Mouse (Mus musculus) lung, postnatal 0 days (tissue): Measurements from ENCODE around the gene Prkch. TPM values are rescaled to one million over a fixed set of nuclear protein-coding genes. Genes with fewer than 3 reads are reported as not detected.

ENCODE experiments used
- ATAC-seq: fragments of 200-750 bp; cut with Nextera tagmentation; 2 replicates; pipeline ENCODE4 v1.8.0; 2017; ENCODE audit warnings: moderate library complexity
- DNase-seq: peaks from one replicate; pipeline ENCODE4 v3.0.0-alpha.2; 2016; ENCODE audit warnings: low spot score
- H3K27ac ChIP-seq: fragments of 300-500 bp; sonication (generic); 2 replicates; pipeline ENCODE4 v1.5.1; 2014; ENCODE audit warnings: antibody characterized with exemption, mild to moderate bottlenecking, low read length, mixed read lengths
- H3K27me3 ChIP-seq: fragments of 300-500 bp; sonication (generic); replicated peaks from 2 replicates; pipeline ENCODE4 v1.6.1; 2014; ENCODE audit warnings: low read length, mixed read lengths; ENCODE audit not compliant: insufficient read depth
- H3K36me3 ChIP-seq: fragments of 300-500 bp; sonication (generic); 2 replicates; pipeline ENCODE4 v1.6.1; 2014; ENCODE audit warnings: low read length, mixed read lengths; ENCODE audit not compliant: insufficient read depth
- H3K4me1 ChIP-seq: fragments of 300-500 bp; sonication (generic); 2 replicates; pipeline ENCODE4 v1.6.1; 2014; ENCODE audit warnings: antibody characterized with exemption, low read depth, low read length, mixed read lengths; ENCODE audit not compliant: insufficient read depth
- H3K4me2 ChIP-seq: fragments of 300-500 bp; sonication (generic); replicated peaks from 2 replicates; pipeline ENCODE4 v1.6.1; 2014; ENCODE audit warnings: low read depth, mild to moderate bottlenecking, low read length, moderate library complexity, mixed read lengths
- H3K4me3 ChIP-seq: fragments of 300-500 bp; sonication (generic); 2 replicates; pipeline ENCODE4 v1.5.1; 2014; ENCODE audit warnings: low read depth, low read length
- H3K9ac ChIP-seq: fragments of 300-500 bp; sonication (generic); replicated peaks from 2 replicates; pipeline ENCODE4 v1.6.1; 2014; ENCODE audit warnings: low read depth, mild to moderate bottlenecking
- H3K9me3 ChIP-seq: fragments of 300-500 bp; sonication (generic); 2 replicates; pipeline ENCODE4 v1.6.1; 2016; ENCODE audit warnings: low read length, mixed read lengths
- CTCF ChIP-seq: IDR thresholded peaks from 2 replicates; pipeline ENCODE4 v1.5.1; 2016; ENCODE audit warnings: antibody characterized with exemption, mild to moderate bottlenecking
- EP300 ChIP-seq: IDR thresholded peaks from 2 replicates; pipeline ENCODE4 v1.6.1; 2016; ENCODE audit warnings: antibody characterized with exemption, mild to moderate bottlenecking, control low read depth
- WGBS: fragments of 180-500 bp; shearing (Covaris S2); extraction: QIAGEN DNeasy Blood & Tissue Kit; methylation state at CpG from one replicate; pipeline ENCODE4 v1.1.7; 2014; 5-methylcytosine and 5-hydroxymethylcytosine counted together
- polyA plus RNA-seq: library from polyadenylated mRNA; unstranded; fragments of >200 nt; fragmentation: Nextera tagmentation; extraction: Ambion mirVana; gene quantifications from 2 replicates; pipeline ENCODE4 v1.2.1, GENCODE M21; 2015

The Prkch gene
- polyA plus RNA-seq, 1 experiment from 2014 or later, result 20.0 TPM

GRCm38 (mm10) chr12:73595226-73595625, 10.6 kb downstream of the Prkch start:
- Histone ChIP-seq H3K27ac (no peak overlapping the region), H3K4me1 (peaks cover 8% of the 10 kb centered on the region; the same call in 1 of the 2 replicates), H3K36me3 (no peaks in the 10 kb centered on the region), H3K4me2 (no peak overlapping the region), H3K4me3 (no peak overlapping the region), H3K9me3 (no peaks in the 10 kb centered on the region), H3K9ac (no peak overlapping the region), H3K27me3 (no peaks in the 10 kb centered on the region)
- peak; percentile 35 for DNase-seq
- TF ChIP-seq EP300 (peak; percentile 77), CTCF (no peak)
- peak; percentile 43 for ATAC-seq
- whole genome bisulfite sequencing, result 60% methylated on average over 8 of the region's 8 CpGs

- peak; percentile 71 for DNase-seq
- no peaks in the 10 kb centered on the region for H3K36me3 ChIP-seq
- WGBS, result 29% methylated on average over 6 of the region's 6 CpGs
- H3K9ac ChIP-seq, result no peak overlapping the region
- no peak overlapping the region for H3K4me3 ChIP-seq
- H3K9me3 ChIP-seq, result no peaks in the 10 kb centered on the region
- no peak overlapping the region for H3K27ac ChIP-seq
- TF ChIP-seq EP300 (peak; percentile 18; the same call in 1 of the 2 replicates), CTCF (no peak)
- peak; percentile 75 for ATAC-seq
- peaks cover 8% of the 10 kb centered on the region; the same call in 1 of the 2 replicates for H3K4me1 ChIP-seq
- no peak overlapping the region for H3K4me2 ChIP-seq
- no peaks in the 10 kb centered on the region for H3K27me3 ChIP-seq
These were observed 13.6 kb downstream of the Prkch start for GRCm38 (mm10) chr12:73598241-73598640.

- H3K27ac ChIP-seq, result no peak overlapping the region
- H3K9me3 ChIP-seq, result no peaks in the 10 kb centered on the region
- H3K27me3 ChIP-seq, result no peaks in the 10 kb centered on the region
- DNase-seq, result no peak
- no peak overlapping the region for H3K4me3 ChIP-seq
- no peak for TF ChIP-seq CTCF
- TF ChIP-seq EP300, result no peak
- WGBS, result 79% methylated on average over 4 of the region's 4 CpGs
- no peak overlapping the region for H3K9ac ChIP-seq
- ATAC-seq, result no peak
- H3K36me3 ChIP-seq, result no peaks in the 10 kb centered on the region
- peaks cover 8% of the 10 kb centered on the region; the same call in 1 of the 2 replicates for H3K4me1 ChIP-seq
- H3K4me2 ChIP-seq, result no peak overlapping the region
These were observed 15.9 kb downstream of the Prkch start for GRCm38 (mm10) chr12:73600457-73600856.

- 58% methylated on average over 7 of the region's 7 CpGs for WGBS
- Histone ChIP-seq H3K9ac (no peak overlapping the region), H3K27me3 (no peaks in the 10 kb centered on the region), H3K36me3 (no peaks in the 10 kb centered on the region), H3K9me3 (no peaks in the 10 kb centered on the region), H3K4me3 (no peak overlapping the region), H3K4me1 (peaks cover 5% of the 10 kb centered on the region; the same call in 1 of the 2 replicates), H3K4me2 (no peak overlapping the region), H3K27ac (0 out of 2 replicates have a peak overlapping the region, but pooled peaks have one; percentile 11)
- TF ChIP-seq EP300 (peak; percentile 76; the same call in 1 of the 2 replicates), CTCF (no peak)
- DNase-seq, result no peak
- ATAC-seq, result peak; percentile 57
These were observed 18.4 kb downstream of the Prkch start for GRCm38 (mm10) chr12:73602974-73603373.

- Histone ChIP-seq H3K9me3 (no peaks in the 10 kb centered on the region), H3K27me3 (no peaks in the 10 kb centered on the region), H3K4me2 (no peak overlapping the region), H3K4me1 (peaks cover 3% of the 10 kb centered on the region; the same call in 1 of the 2 replicates), H3K27ac (peak overlapping the region; percentile 11; the same call in 1 of the 2 replicates), H3K36me3 (no peaks in the 10 kb centered on the region), H3K9ac (no peak overlapping the region), H3K4me3 (no peak overlapping the region)
- ATAC-seq (no peak), DNase-seq (no peak)
- TF ChIP-seq EP300 (no peak), CTCF (no peak)
- WGBS, result 86% methylated on average over 6 of the region's 6 CpGs
These were observed 19.1 kb downstream of the Prkch start for GRCm38 (mm10) chr12:73603653-73604052.

GRCm38 (mm10) chr12:73604762-73605161, 20.2 kb downstream of the Prkch start:
- H3K4me1 ChIP-seq, result no peaks in the 10 kb centered on the region; the same call in 1 of the 2 replicates
- ATAC-seq (no peak), DNase-seq (no peak)
- no peaks in the 10 kb centered on the region for H3K27me3 ChIP-seq
- H3K4me3 ChIP-seq, result no peak overlapping the region
- H3K4me2 ChIP-seq, result no peak overlapping the region
- 63% methylated on average over 12 of the region's 12 CpGs for WGBS
- no peaks in the 10 kb centered on the region for H3K9me3 ChIP-seq
- H3K27ac ChIP-seq, result no peak overlapping the region
- TF ChIP-seq CTCF (no peak), EP300 (no peak)
- H3K36me3 ChIP-seq, result no peaks in the 10 kb centered on the region
- no peak overlapping the region for H3K9ac ChIP-seq

- Histone ChIP-seq H3K4me2 (no peak overlapping the region), H3K4me1 (no peaks in the 10 kb centered on the region; the same call in 1 of the 2 replicates), H3K27me3 (no peaks in the 10 kb centered on the region), H3K4me3 (no peak overlapping the region), H3K9ac (no peak overlapping the region), H3K27ac (no peak overlapping the region), H3K36me3 (no peaks in the 10 kb centered on the region), H3K9me3 (no peaks in the 10 kb centered on the region)
- no peak for TF ChIP-seq EP300
- TF ChIP-seq CTCF, result no peak
- WGBS, result 58% methylated on average over 4 of the region's 4 CpGs
- DNase-seq, result no peak
- no peak for ATAC-seq
These were observed 20.6 kb downstream of the Prkch start for GRCm38 (mm10) chr12:73605174-73605573.
